ENCODE assay signal across 10 mouse cellular contexts in the genomic region with DNA sequence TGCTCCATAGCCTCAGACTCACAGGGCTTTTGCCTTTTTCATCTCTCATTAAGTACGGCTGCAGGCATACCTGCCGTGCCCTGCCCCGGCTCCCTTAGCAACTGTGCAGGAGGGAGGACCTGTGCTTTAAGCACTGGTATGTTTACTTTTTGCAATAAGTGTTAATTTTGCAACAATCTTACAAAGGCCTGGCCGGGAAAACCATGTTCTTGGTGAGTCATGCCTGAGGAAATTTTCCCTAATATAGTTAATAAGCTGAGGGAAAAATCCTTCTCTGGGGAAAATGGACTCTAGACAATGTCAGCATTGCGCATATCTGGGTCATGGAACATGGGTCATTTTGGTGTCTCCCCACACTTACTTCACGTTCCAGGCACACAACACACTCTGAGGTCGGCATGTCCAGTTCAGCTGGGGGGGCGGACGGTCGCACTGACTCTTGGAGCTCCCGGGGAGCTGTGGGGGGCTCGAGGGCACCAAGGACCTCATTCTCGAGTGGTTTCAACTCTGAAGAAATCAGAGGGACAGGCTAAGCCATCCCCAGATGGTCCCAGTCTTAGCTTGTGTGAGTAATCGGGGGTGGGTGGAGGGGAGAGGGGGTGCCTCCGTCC. TPM values are rescaled to one million over a fixed set of nuclear protein-coding genes. Genes with fewer than 3 reads are reported as not detected.
DNase-seq lines count a peak whose midpoint lies in the region; ATAC-seq and TF ChIP-seq lines count a peak whose summit lies in the region.
"Had no signal": no experiment of that assay in that cellular context is flagged by ENCODE, and none has a peak within 500 bp of the region (broad histone marks: within the 10 kb centered on the region; RNA-seq: fewer than 3 reads in every experiment).

No protein-coding gene starts in this region.

- peak overlapping the region; percentile 68; the same call in 1 of the 2 replicates for H3K27ac ChIP-seq in liver, postnatal 0 days (ENCODE audit: low read depth)
- no peak overlapping the region for H3K27ac ChIP-seq in liver, embryonic 11.5 days (ENCODE audit: low read depth, low read length)
- H3K27ac ChIP-seq in stomach, embryonic 16.5 days (ENCODE audit: low read length): peak overlapping the region; percentile 71
- H3K27ac ChIP-seq: layer of hippocampus, adult 2 months had no signal

- H3K9ac ChIP-seq in liver, postnatal 0 days (replicated peaks): no peak overlapping the region
- no peak overlapping the region for H3K9ac ChIP-seq in liver, embryonic 11.5 days (ENCODE audit: low read depth, low read length)
- H3K9ac ChIP-seq in stomach, embryonic 16.5 days (ENCODE audit: low read length): no peak overlapping the region; the same call in 1 of the 2 replicates
- H3K9ac ChIP-seq: liver, embryonic 13.5 days had no signal

- H3K9me3 ChIP-seq in liver, postnatal 0 days (ENCODE audit: low read length): no peaks in the 10 kb centered on the region
- no peaks in the 10 kb centered on the region for H3K9me3 ChIP-seq in liver, embryonic 11.5 days (ENCODE audit: control insufficient read depth, low read length)
- no peaks in the 10 kb centered on the region for H3K9me3 ChIP-seq in stomach, embryonic 16.5 days (replicated peaks; ENCODE audit: control insufficient read depth, low read length)
- H3K9me3 ChIP-seq: liver, embryonic 13.5 days had no signal

- H3K36me3 ChIP-seq in liver, postnatal 0 days (replicated peaks; ENCODE audit: insufficient read depth, low read length): peaks cover 12% of the 10 kb centered on the region
- H3K36me3 ChIP-seq in liver, embryonic 11.5 days (ENCODE audit: control insufficient read depth, insufficient read depth, low read length): 0 out of 2 replicates have a peak, but pooled peaks cover 4% of the 10 kb centered on the region
- H3K36me3 ChIP-seq in stomach, embryonic 16.5 days (ENCODE audit: control insufficient read depth, insufficient read depth, low read length): peaks cover 8% of the 10 kb centered on the region; the same call in 1 of the 2 replicates

- no peak overlapping the region for H3K4me3 ChIP-seq in liver, postnatal 0 days (ENCODE audit: low read depth, low read length)
- H3K4me3 ChIP-seq in liver, embryonic 11.5 days (ENCODE audit: low read depth, low read length): no peak overlapping the region
- H3K4me3 ChIP-seq in stomach, embryonic 16.5 days (replicated peaks; ENCODE audit: low read length): no peak overlapping the region
- H3K4me3 ChIP-seq: layer of hippocampus, adult 2 months; liver, embryonic 13.5 days had no signal

- H3K27me3 ChIP-seq in liver, postnatal 0 days (ENCODE audit: insufficient read depth, low read length): no peaks in the 10 kb centered on the region
- no peaks in the 10 kb centered on the region for H3K27me3 ChIP-seq in liver, embryonic 11.5 days (replicated peaks; ENCODE audit: control insufficient read depth, insufficient read depth, low read length)
- no peaks in the 10 kb centered on the region for H3K27me3 ChIP-seq in stomach, embryonic 16.5 days (ENCODE audit: control insufficient read depth, insufficient read depth, low read length)
- H3K27me3 ChIP-seq: liver, embryonic 13.5 days had no signal

- H3K4me2 ChIP-seq in liver, postnatal 0 days (ENCODE audit: low read depth, low read length): no peak overlapping the region
- H3K4me2 ChIP-seq in liver, embryonic 11.5 days: no peak overlapping the region
- H3K4me2 ChIP-seq in stomach, embryonic 16.5 days (ENCODE audit: low read depth, low read length): no peak overlapping the region
- H3K4me2 ChIP-seq: liver, embryonic 13.5 days had no signal

- 52% methylated on average over 15 of the region's 15 CpGs for WGBS in liver, postnatal 0 days (ENCODE audit: insufficient replicate concordance)
- 79% methylated on average over 15 of the region's 15 CpGs for WGBS in liver, embryonic 11.5 days
- WGBS in stomach, embryonic 16.5 days: 55% methylated on average over 15 of the region's 15 CpGs

- no peak for TF ChIP-seq CTCF in liver, postnatal 0 days (IDR thresholded peaks at IDR 0.05; ENCODE audit: low read depth)

- no peak for TF ChIP-seq EP300 in liver, postnatal 0 days (IDR thresholded peaks at IDR 0.05; ENCODE audit: low read depth)

- peak; percentile 96 for DNase-seq in heart, adult 11 months
- no peak for DNase-seq in heart, postnatal 4 days
- DNase-seq in liver, postnatal 0 days: no peak
- no peak for DNase-seq in liver, embryonic 11.5 days (ENCODE audit: low spot score)
- peak; percentile 78 to 86 for DNase-seq in lung, adult 18-20 months
- no peak for DNase-seq in spleen, adult 12 weeks (ENCODE audit: low spot score)
- no peak for DNase-seq in layer of hippocampus, adult 18-20 months (ENCODE audit: low spot score in 2 of 2)
- DNase-seq: liver, embryonic 13.5 days had no signal

- ATAC-seq in liver, postnatal 0 days: no peak
- no peak for ATAC-seq in liver, embryonic 11.5 days (replicated peaks; ENCODE audit: low FRiP score)
- ATAC-seq in stomach, embryonic 16.5 days (ENCODE audit: insufficient read depth, low FRiP score): no peak

- peaks cover 4% of the 10 kb centered on the region; the same call in 1 of the 2 replicates for H3K4me1 ChIP-seq in liver, postnatal 0 days (ENCODE audit: insufficient read depth)
- H3K4me1 ChIP-seq in liver, embryonic 11.5 days (replicated peaks; ENCODE audit: control insufficient read depth, insufficient read depth, low read length): 0 out of 2 replicates have a peak, but pooled peaks cover 4% of the 10 kb centered on the region
- H3K4me1 ChIP-seq in stomach, embryonic 16.5 days (ENCODE audit: control insufficient read depth, insufficient read depth, low read length): peaks cover 4% of the 10 kb centered on the region; the same call in 1 of the 2 replicates

RNA-seq across cellular contexts. Expression of a gene that starts 33.6 kb away (rescaled TPM):
- 100 to 1,000 TPM; 151 to 169 TPM for total RNA-seq in heart, postnatal 4 days (2021)
- 103 and 104 TPM in 2 replicates for polyA plus RNA-seq in liver, postnatal 0 days (2015; fragmentation: Nextera tagmentation; extraction: Ambion mirVana)
- 276 and 295 TPM in 2 replicates for polyA plus RNA-seq in liver, embryonic 11.5 days (2014; fragmentation: Nextera tagmentation; extraction: Ambion mirVana)
- polyA plus RNA-seq in stomach, embryonic 16.5 days (2015; fragmentation: Nextera tagmentation; extraction: Ambion mirVana): 124 and 174 TPM in 2 replicates
- total RNA-seq in layer of hippocampus, adult 18-20 months (2021): 100 to 1,000 TPM in 1 of 2 experiments, 10 to 100 TPM in 1; 97.3 to 116 TPM

RNA-seq across cellular contexts. Expression of a gene that starts 33.7 kb away (rescaled TPM):
- total RNA-seq in heart, postnatal 4 days (2021): 10 to 100 TPM; 12.9 to 13.4 TPM
- 1.3 and 1.6 TPM in 2 replicates for polyA plus RNA-seq in liver, postnatal 0 days (2015; fragmentation: Nextera tagmentation; extraction: Ambion mirVana)
- 6.1 and 6.7 TPM in 2 replicates for polyA plus RNA-seq in liver, embryonic 11.5 days (2014; fragmentation: Nextera tagmentation; extraction: Ambion mirVana)
- 10.4 and 11.2 TPM in 2 replicates for polyA plus RNA-seq in stomach, embryonic 16.5 days (2015; fragmentation: Nextera tagmentation; extraction: Ambion mirVana)
- total RNA-seq in layer of hippocampus, adult 18-20 months (2021): 10 to 100 TPM; 30.3 to 38.7 TPM

RNA-seq across cellular contexts. Expression of a gene that starts 51.8 kb away (rescaled TPM):
- 10 to 100 TPM; 45.4 to 46.0 TPM for total RNA-seq in heart, postnatal 4 days (2021)
- polyA plus RNA-seq in liver, postnatal 0 days (2015; fragmentation: Nextera tagmentation; extraction: Ambion mirVana): 5.2 and 5.9 TPM in 2 replicates
- 11.1 and 11.9 TPM in 2 replicates for polyA plus RNA-seq in liver, embryonic 11.5 days (2014; fragmentation: Nextera tagmentation; extraction: Ambion mirVana)
- 108 and 139 TPM in 2 replicates for polyA plus RNA-seq in stomach, embryonic 16.5 days (2015; fragmentation: Nextera tagmentation; extraction: Ambion mirVana)
- total RNA-seq in layer of hippocampus, adult 18-20 months (2021): 10 to 100 TPM; 18.0 to 21.1 TPM

RNA-seq across cellular contexts. Expression of a gene that starts 54.2 kb away (rescaled TPM):
- 10 to 100 TPM; 12.4 to 13.5 TPM for total RNA-seq in heart, postnatal 4 days (2021)
- 11.7 and 11.8 TPM in 2 replicates for polyA plus RNA-seq in liver, postnatal 0 days (2015; fragmentation: Nextera tagmentation; extraction: Ambion mirVana)
- 15.0 TPM in 2 replicates for polyA plus RNA-seq in liver, embryonic 11.5 days (2014; fragmentation: Nextera tagmentation; extraction: Ambion mirVana)
- polyA plus RNA-seq in stomach, embryonic 16.5 days (2015; fragmentation: Nextera tagmentation; extraction: Ambion mirVana): 14.6 and 14.9 TPM in 2 replicates
- 10 to 100 TPM; 20.5 to 20.7 TPM for total RNA-seq in layer of hippocampus, adult 18-20 months (2021)

Comparison
In these comparisons a context has a peak if more than half of its experiments do, and no peak if none do; other contexts are left out.
1. DNase-seq: peak in heart, adult 11 months (single experiment) and lung, adult 18-20 months (2 of 2); none in heart, postnatal 4 days (single experiment), liver, postnatal 0 days (single experiment), liver, embryonic 11.5 days (single experiment), spleen, adult 12 weeks (single experiment) and layer of hippocampus, adult 18-20 months (0 of 2).